Mouse (Mus musculus): ENCODE data around the gene Fut2.

Fut2 gene

DNA sequence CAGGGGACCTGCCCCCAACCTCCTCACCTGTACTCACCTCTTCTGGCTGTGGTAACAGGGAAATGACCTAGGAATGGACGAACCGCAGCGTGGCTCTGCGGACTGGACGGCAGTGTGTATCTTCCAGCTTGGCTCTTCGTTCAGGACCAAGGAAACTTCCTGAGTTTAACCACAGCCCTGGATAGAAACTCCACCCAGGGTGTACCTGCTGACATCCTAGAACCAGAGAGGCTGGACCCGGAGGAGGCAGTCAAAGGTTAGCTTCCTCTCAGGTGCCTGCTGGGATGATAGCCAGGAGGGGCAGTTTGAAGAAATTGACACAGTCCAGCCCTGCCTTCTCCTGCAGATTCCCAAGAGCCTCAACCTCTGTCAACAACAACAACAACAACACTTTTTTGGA lies at the start of gene Fut2:
Gene Fut2 (minus strand): TSS at position 234 of the 400 bp plus-strand sequence.
- no peak for DNase-seq

DNA sequence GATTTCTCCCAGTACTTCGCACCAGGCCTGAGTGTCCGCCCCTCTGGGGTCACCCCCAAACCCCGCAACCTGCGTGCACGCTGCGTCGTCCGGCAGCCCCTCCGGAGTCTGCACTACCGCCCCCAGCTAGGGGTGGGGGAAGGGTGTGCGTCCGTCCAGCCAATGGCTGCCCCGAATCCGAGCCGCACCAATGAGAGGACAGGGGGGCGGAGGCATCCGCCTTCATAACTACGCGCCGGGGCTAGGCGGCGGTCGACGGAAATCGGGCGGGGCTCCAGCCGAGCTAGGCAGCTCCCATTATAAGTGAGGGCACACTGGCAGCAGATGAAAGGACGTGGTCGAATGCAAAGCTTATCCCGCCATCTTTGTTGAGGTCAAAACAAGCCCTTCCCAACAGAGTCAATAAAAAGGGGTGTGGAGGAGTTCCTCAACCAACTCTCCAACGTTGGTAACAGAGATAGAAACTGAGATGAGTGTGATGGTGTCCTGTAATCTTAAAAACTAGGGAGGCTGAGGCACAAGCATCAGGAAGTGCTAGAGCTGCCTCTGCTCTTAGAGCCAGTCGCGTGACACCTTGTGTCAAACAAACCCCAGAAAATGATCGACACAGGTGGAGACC lies 49.0 kb upstream of the Fut2 start, which contains the start of gene Rpl18:
Gene Rpl18 (plus strand): TSS at position 368 of the 619 bp plus-strand sequence.
- DNase-seq: peak; percentile 100

DNA sequence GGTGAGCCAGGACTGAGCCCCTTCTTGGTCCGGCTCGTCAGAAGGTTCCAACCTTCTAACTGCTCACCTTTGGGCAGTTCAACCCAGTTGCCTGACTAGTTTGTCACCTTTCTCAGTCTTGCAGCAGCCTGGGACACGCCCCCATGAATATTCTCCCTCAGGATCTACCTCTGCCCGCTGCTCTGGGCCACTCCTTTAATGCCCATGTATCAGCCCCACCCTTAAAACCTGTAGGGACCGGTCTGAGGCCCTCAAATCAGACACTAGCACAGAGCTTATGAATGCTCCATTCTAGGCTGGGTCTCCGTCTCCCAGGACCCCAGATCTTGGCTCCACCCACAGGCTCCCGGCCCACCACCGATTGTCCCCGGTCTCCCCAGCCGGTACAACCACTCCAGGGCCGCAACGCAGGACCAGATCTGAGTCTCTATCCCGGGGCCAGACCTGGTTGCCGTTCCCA lies 48.5 kb upstream of the Fut2 start:
- DNase-seq: no peak

DNA sequence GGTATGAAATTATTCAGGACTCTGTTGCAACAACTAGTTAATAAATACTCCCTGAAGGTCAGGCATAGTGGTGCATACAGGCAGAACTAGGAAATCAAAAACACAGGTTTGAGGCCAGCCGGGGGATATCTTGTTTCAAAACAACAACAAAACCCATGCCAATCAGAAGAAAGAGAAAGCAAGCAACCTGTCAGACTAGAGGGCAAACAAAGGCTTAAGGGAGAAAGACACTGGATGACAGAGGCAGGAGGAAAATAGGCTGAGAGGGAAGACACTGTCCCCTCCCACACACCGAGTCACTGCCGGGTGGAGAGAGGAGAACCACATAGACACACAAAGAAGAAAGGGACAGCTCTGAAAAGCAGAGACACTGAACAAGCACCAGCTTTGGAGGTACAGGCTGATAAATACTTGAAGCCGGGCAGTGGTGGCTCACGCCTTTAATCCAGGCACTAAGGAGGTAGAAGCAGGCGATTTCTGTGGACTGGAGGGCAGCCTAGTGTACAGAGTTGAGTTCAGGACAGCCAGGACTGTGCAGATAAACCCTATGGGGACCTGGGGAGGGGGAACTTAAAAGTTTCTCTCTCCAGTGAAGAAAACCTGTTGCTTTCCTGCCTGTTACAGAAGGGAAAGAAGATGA lies 47.8 kb upstream of the Fut2 start:
- DNase-seq: peak; percentile 93

GRCm38 (mm10) chr7:45713396-45713795 lies 47.2 kb upstream of the Fut2 start:
- DNase-seq: peak; percentile 97

DNA sequence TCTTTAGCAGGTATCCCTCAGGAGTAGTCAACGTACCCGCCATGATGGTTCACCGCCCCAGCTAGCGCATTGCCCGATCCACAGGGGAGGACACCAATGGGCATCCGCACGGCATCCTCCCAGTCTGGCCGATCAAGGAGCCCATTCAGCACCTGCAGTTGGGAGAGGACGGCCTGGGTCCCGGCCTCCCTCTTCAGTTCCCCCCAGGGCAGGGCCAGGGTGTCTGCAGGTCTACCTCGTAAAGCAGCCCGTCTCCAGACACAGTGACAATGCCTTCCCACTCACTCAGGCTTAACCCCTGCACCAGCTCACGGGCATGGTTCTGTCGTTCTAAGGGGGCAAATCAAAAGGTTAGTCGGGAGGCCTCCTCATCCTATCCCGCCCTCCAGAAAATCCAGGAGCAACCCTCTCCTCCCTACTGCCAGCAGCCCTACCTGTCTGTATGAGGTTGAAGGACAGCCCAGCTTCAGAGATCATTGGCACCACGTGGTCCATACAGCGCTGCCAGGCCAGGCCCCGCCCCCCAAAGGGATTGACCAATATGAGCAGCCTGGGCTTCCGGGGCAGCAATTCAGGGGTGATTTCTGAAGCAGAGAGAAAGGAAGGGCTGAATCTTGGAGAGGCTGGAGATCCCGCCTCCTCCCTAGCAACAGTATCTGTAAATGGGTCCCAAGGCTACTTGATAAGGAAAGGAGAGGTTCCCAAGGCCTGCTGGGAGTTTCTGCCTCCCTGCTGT lies 46.0 kb upstream of the Fut2 start:
- DNase-seq: peak; percentile 99

GRCm38 (mm10) chr7:45711316-45712021 lies 45.3 kb upstream of the Fut2 start:
- DNase-seq: peak; percentile 98

DNA sequence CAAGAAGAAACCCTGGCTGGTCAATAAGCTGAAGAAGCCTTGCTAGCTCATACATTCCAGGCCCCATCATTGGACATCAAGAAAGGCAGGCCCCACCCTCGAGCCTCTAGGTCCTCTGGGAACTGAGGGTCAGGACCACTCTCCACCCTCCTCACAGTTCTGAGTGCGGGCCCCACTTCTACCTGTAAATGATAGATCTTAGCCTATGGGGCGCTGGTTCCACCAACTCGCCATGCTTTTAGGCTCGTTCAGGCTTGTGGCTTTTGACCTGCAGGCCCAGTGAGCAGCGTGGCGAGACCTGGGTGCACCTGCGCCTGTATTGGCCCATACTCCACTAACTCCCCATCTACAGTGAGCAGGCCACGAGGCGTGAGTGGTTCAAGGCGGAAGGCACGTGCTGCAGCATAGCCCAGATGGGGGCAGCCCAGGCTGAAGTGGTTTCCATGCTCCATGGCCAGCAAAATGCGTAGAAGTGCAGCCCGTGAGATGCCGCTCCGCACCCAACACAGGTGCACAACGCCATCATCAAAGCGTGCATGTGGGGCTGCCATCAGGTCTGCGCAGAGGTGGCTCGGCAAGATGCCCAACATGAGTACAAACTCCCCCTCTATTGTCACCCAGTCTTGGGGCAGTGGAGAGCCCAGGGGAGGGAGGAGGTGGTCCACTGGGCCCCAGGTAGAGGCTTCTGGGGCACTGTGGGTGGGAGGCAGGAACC lies 44.4 kb upstream of the Fut2 start:
- peak; percentile 98 for DNase-seq

DNA sequence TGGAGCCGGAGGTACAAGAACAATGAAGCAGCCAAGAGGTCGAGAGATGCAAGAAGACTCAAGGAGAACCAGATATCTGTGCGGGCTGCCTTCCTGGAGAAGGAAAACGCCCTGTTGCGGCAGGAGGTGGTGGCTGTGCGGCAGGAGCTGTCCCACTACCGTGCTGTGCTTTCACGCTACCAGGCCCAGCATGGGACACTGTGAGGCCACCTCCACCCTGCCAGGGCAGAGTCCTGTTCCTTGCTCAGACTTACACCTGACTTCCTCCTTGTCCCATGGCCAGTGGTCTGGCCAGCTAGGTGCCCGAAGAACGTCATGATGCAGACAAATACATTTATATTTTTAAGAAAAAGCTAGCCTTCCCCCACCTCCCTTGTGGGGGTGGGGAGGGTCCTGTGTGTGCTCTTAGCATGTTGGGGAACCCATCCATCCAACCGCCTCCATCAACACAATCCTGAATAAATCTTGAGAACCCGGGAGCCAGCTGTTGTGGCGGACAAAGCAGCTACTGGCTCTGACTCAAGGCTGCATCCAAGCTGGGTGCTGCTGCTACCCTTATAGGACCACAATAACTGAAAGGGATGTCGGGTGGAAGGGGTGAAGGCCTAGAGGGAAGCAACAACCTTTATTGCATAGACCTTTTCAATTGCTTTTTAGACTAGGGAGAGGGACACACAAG lies 43.6 kb upstream of the Fut2 start:
- DNase-seq: peak; percentile 97

- peak; percentile 97 for DNase-seq
These were observed 42.8 kb upstream of the Fut2 start for GRCm38 (mm10) chr7:45709036-45709435.

DNA sequence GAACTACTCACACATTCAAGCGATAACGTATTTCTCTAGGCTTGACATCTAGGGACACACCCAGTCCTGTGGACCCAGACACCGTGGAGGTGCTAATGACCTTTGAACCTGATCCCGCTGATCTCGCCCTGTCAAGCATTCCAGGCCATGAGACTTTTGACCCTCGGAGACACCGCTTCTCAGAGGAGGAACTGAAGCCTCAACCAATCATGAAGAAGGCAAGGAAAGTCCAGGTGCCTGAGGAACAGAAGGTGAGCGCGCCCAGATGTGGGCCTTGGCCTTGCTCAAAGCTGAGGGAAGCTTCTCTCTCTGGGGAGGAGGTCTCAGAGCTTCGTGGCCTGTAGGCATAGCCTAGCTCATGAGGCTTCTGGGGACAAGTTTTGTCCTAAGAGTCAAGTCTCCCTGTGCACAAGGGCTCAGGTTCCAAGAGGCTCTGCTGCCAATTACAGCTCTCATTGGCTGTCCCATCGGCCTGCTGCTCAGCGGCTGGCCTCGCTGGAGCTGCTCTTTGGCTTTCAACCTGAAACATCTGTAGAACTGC lies 42.1 kb upstream of the Fut2 start:
- peak; percentile 97 for DNase-seq

GRCm38 (mm10) chr7:45707375-45707967 lies 41.3 kb upstream of the Fut2 start:
- DNase-seq: peak; percentile 100

DNA sequence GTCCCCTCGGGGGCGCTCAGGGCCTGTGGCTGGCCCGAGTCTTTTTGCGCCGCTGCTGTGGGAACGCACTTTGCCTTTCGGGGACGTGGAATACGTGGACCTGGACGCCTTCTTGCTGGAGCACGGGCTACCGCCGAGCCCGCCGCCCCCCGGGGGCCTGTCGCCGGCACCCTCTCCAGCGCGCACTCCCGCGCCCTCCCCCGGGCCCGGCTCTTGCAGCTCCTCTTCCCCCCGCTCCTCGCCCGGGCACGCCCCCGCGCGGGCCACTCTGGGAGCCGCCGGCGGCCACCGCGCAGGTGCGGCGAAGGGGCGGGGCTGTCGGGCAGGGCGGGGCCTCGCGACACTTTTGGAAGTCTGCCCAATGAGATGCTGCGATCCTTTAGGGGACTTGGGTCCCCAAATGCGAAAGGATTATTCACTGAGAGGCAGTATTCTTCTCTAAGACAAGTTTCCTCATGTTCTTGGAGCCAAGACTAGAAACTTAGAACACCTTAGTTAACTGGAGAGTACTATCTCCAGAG lies 40.6 kb upstream of the Fut2 start:
- DNase-seq: peak; percentile 100

DNA sequence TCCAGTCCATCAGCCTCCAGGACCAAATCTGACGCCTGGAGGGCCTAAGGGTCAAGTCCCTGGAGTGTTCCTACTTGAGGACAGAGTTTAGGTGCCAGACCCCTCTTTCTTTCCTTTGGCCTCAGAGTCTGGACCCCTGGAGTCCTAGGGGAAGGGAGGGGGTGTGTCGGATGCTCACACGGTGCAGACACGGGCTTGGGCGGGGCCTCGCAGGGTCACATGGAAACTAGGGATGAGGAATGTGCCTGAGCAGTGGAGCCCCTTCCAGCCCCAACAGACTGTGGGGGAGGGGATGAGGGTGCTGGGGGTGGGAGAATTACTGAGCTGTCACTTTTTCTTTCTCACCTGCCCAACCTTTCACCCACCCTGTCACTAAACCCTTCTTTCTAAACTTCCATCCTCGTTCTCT lies 39.7 kb upstream of the Fut2 start:
- DNase-seq: peak; percentile 100

- DNase-seq: no peak
These were observed 39.3 kb upstream of the Fut2 start for GRCm38 (mm10) chr7:45705443-45705864.

DNA sequence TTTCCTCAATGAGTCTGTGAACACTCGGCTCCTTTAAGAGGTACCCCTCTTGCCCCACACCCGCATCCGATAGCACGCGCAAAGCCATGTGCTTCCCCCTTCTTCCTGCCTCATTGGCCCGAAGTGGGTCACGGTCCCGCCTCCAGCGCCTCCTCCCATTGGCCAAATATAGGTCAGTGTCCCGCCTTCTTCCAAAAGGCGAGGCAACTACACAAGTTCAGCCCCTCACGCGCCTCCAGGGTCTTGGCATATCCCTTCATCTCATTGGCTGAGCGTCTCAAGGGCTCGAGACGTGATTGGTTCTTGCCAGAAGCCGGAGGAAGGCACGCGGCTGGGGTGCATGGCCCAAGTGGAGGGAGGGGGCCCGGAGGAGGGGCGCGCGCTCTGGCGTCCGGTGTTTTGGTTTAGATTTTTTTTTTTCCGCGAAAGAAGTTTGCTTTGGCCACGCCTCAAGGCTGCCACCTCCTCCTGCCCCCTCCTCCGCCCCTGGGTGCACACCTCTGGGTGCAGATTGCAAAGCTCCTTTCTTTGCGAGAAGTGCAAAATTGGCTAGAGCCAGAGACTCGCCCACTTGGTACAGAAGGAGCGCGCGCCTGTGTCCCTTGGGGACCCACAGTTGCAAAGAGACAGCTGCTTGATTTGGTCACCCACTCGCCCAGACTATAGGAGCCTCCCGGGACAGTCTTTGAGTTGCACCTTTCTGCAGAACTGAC lies 38.7 kb upstream of the Fut2 start, which contains the start of gene Dbp:
Gene Dbp (plus strand): TSS at position 359 of the 713 bp plus-strand sequence.
- peak; percentile 100 for DNase-seq

GRCm38 (mm10) chr7:45704046-45704559 lies 37.9 kb upstream of the Fut2 start:
- DNase-seq: peak; percentile 99

DNA sequence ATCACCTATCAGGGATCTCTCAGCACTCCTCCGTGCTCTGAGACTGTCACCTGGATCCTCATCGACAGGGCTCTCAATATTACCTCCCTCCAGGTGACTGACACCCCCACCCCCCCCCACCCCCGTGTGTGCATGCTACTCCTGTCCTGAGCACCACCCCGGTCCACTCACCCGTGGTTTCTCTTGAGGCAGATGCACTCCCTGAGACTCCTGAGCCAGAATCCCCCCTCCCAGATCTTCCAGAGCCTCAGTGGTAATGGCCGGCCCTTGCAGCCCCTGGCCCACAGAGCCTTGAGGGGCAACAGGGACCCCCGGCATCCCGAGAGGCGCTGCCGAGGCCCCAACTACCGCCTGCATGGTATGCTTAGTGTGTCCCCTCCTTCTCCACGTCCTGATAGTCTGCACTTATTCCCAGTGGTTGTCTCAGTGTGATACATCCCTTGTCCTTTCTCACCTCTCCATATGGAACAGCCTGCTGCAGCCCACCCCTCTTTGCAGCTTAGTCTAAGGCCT lies 37.4 kb upstream of the Fut2 start:
- peak; percentile 98 for DNase-seq

- DNase-seq: peak; percentile 96
These were observed 36.8 kb upstream of the Fut2 start for GRCm38 (mm10) chr7:45702809-45703520.

Measured in heart, adult 11 months (tissue).